Mouse (Mus musculus) layer of hippocampus, adult 2 months (tissue): ENCODE measurements around the gene 2210408I21Rik. TPM values are rescaled to one million over a fixed set of nuclear protein-coding genes. Genes with fewer than 3 reads are reported as not detected.

Source experiments
- DNase-seq, 2 experiments: peaks; one replicate each; pipeline ENCODE4 v3.0.0; 2022; ENCODE audit warnings: low spot score in 2 of 2
- H3K27ac ChIP-seq: fragments of 200-600 bp; 2 replicates; pipeline ENCODE4 v1.8.1; 2022
- H3K4me3 ChIP-seq: fragments of 200-600 bp; 2 replicates; pipeline ENCODE4 v1.8.1; 2022; ENCODE audit warnings: mild to moderate bottlenecking
- CTCF ChIP-seq: fragments of 200-600 bp; conservative IDR thresholded peaks from 2 replicates; pipeline ENCODE4 v1.8.1; 2022; ENCODE audit warnings: antibody characterized with exemption, mild to moderate bottlenecking, moderate library complexity
- total RNA-seq, 2 experiments: library from RNA; stranded (reverse); gene quantifications; 2 replicates each; pipeline ENCODE4 v1.2.3; 2021

2210408I21Rik gene
- total RNA-seq, 2 experiments from 2014 or later, result 19.5 TPM

DNA sequence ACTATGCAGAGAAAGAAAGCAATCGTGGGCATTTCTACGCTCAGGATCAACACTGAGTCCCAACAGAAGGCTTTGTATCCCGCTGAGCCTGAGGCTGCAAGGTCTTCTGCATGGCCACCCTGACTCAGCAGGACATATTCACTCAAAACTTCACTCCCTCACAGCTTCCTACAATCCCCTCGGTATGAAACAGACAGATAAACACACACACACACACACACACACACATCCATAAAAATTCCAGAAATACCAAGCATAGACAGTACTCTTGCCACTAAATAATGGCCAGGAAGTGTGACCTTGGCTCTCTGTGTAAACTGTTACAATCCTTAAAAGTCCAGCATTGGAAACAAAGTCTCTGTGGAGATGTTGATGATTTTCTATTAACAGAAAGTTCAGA lies 458.7 kb downstream of the 2210408I21Rik start:
- no peak for DNase-seq
- Histone ChIP-seq H3K4me3 (no peak overlapping the region), H3K27ac (no peak overlapping the region)
- TF ChIP-seq CTCF, result no peak

- H3K27ac ChIP-seq, result no peak overlapping the region
- no peak for TF ChIP-seq CTCF
- DNase-seq, result no peak
- no peak overlapping the region for H3K4me3 ChIP-seq
Measured at GRCm38 (mm10) chr13:77615346-77615745, 480.0 kb downstream of the 2210408I21Rik start.

Other genes with a start within 250 kb of the 2210408I21Rik start
- gene Slf1, start 67 bp upstream of the 2210408I21Rik start, total RNA-seq, result 10 to 100 TPM; 16.7 to 17.4 TPM